Mouse (Mus musculus) embryonic stem cell, embryonic (primary cell): ENCODE measurements around the gene Serpine1.

Experiments
- CTCF ChIA-PET, 4 experiments: fragments of 300-600 bp in 2 of 4; fragments of 350-600 bp in 2 of 4; sonication (Branson Sonifier 250); formaldehyde crosslinking; loops; one replicate each; lab custom pipeline; 2022; ENCODE audit warnings: inconsistent platforms in 2 of 4; lab: Charles Lee
- POLR2A ChIA-PET, 4 experiments: fragments of 300-600 bp in 2 of 4; fragments of 350-600 bp in 2 of 4; sonication (Branson Sonifier 250); formaldehyde crosslinking; loops; one replicate each; lab custom pipeline; 2022; ENCODE audit warnings: antibody characterized with exemption in 4 of 4, inconsistent platforms in 1 of 4; lab: Charles Lee

The Serpine1 gene

GRCm38 (mm10) chr5:137028561-137029272 lies 43.4 kb downstream of the Serpine1 start:
- POLR2A ChIA-PET: interaction anchor here in 2 of 4 experiments (0.6 to 0.7 kb wide), 2 partner anchors 9 to 165 kb away, joined by 3 to 4 read pairs; no protein-coding TSS in a partner anchor

GRCm38 (mm10) chr5:137026092-137026491 lies 46.0 kb downstream of the Serpine1 start, which contains the start of gene Vgf:
TSS of gene Vgf (plus strand) at chr5:137026392.
- CTCF ChIA-PET: interaction anchor here in 1 of 4 experiments (0.7 to 0.9 kb wide), 2 partner anchors 78 to 185 kb away, joined by 3 to 6 read pairs; no protein-coding TSS in a partner anchor
- POLR2A ChIA-PET: interaction anchor here in 1 of 4 experiments (0.7 kb wide), 1 partner anchor 612 kb away, joined by 4 read pairs; no protein-coding TSS in a partner anchor

More at GRCm38 (mm10) chr5:137028561-137029272, 43.4 kb downstream of the Serpine1 start:
- CTCF ChIA-PET: interaction anchor here in 2 of 4 experiments (0.6 kb wide), 3 partner anchors 22 to 408 kb away, joined by 3 to 13 read pairs (median 5); no protein-coding TSS in a partner anchor

GRCm38 (mm10) chr5:137025132-137025531 lies 46.9 kb downstream of the Serpine1 start:
- POLR2A ChIA-PET: interaction anchor here in 1 of 4 experiments (1.3 kb wide), 1 partner anchor 21 kb away, joined by 4 read pairs; the partner anchor contains the start of gene Ap1s1
- CTCF ChIA-PET: interaction anchor here in 2 of 4 experiments (0.7 to 1.8 kb wide), 4 partner anchors 9 to 48 kb away, joined by 3 to 5 read pairs (median 4); no protein-coding TSS in a partner anchor

- ChIA-PET CTCF (interaction anchor here in 3 of 4 experiments (0.6 to 1.8 kb wide), 6 partner anchors 9 to 241 kb away, joined by 3 to 7 read pairs (median 4); no protein-coding TSS in a partner anchor), POLR2A (interaction anchor here in 1 of 4 experiments (1.3 kb wide), 1 partner anchor 21 kb away, joined by 4 read pairs; the partner anchor contains the start of gene Ap1s1)
Measured at GRCm38 (mm10) chr5:137024318-137024717, 47.8 kb downstream of the Serpine1 start.

GRCm38 (mm10) chr5:137015913-137016312 lies 56.2 kb downstream of the Serpine1 start:
- POLR2A ChIA-PET: interaction anchor here in 1 of 4 experiments (0.6 kb wide), 1 partner anchor 112 kb away, joined by 4 read pairs; no protein-coding TSS in a partner anchor
- CTCF ChIA-PET: interaction anchor here in 1 of 4 experiments (1.9 kb wide), 1 partner anchor 9 kb away, joined by 5 read pairs; no protein-coding TSS in a partner anchor

- CTCF ChIA-PET: interaction anchor here in 3 of 4 experiments (0.5 to 1.2 kb wide), 5 partner anchors 31 to 181 kb away, joined by 3 to 5 read pairs (median 4); no protein-coding TSS in a partner anchor
- POLR2A ChIA-PET: interaction anchor here in 2 of 4 experiments (0.6 to 1.6 kb wide), 6 partner anchors 12 to 1069 kb away, joined by 3 to 5 read pairs (median 4); no protein-coding TSS in a partner anchor
Measured at GRCm38 (mm10) chr5:137012401-137012950, 59.6 kb downstream of the Serpine1 start.
